Comparison of ENCODE assay signal across 8 mouse cellular contexts in the genomic region with DNA sequence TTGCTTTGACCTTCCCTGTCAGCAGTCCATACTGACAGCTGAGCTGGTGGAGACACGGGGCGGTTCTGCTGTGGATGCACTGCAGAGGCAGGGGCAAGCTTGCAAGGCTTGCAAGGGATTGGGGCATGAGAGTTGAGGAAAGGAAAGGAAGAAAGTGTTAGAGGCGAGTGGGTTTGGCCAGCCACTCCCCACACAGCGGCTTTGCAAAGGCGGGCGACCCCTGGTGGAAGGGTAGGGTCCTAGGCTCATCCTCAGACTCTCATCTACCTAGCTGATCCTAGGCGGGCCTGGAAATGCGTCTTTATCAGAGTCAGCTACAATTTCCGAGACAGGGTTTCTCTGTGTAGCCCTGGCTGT. TPM values are rescaled to one million over a fixed set of nuclear protein-coding genes. Genes with fewer than 3 reads are reported as not detected.
DNase-seq lines count a peak whose midpoint lies in the region; ATAC-seq and TF ChIP-seq lines count a peak whose summit lies in the region.

No protein-coding gene starts in this region.

- TF ChIP-seq CTCF in E14TG2a.4 (conservative IDR thresholded peaks at IDR 0.05; ENCODE audit: low read length), result peak; percentile 57

- peaks cover 30% of the 10 kb centered on the region for H3K27me3 ChIP-seq in E14TG2a.4 (ENCODE audit: insufficient read depth, low read length)
- H3K27me3 ChIP-seq in heart, embryonic 10.5 days (ENCODE audit: insufficient read depth, poor library complexity, severe bottlenecking), result 0 out of 2 replicates have a peak, but pooled peaks cover 5% of the 10 kb centered on the region
- H3K27me3 ChIP-seq in kidney, embryonic 15.5 days, result peaks cover 6% of the 10 kb centered on the region; the same call in 1 of the 2 replicates

- DNase-seq in 3T3-L1 (ENCODE audit: low read depth, low spot score), result peak; percentile 94
- DNase-seq in embryo, embryonic 10 days (ENCODE audit: low spot score), result peak; percentile 90
- DNase-seq in heart, embryonic 10.5 days (ENCODE audit: low spot score), result peak; percentile 91
- peak; percentile 87 for DNase-seq in lung, postnatal 36 days
- DNase-seq in spleen, adult 18-20 months, result peak; percentile 68 to 85
- no peak for DNase-seq in layer of hippocampus, adult 9-10 months (ENCODE audit: low spot score)

- peak overlapping the region; percentile 43; the same call in 1 of the 2 replicates for H3K27ac ChIP-seq in heart, embryonic 10.5 days
- H3K27ac ChIP-seq in kidney, embryonic 15.5 days, result peak overlapping the region; percentile 87

- H3K4me3 ChIP-seq in E14TG2a.4 (replicated peaks; ENCODE audit: low read length), result peak overlapping the region; percentile 68
- H3K4me3 ChIP-seq in heart, embryonic 10.5 days, result peak overlapping the region; percentile 48
- H3K4me3 ChIP-seq in kidney, embryonic 15.5 days (replicated peaks), result peak overlapping the region; percentile 22; the same call in 1 of the 2 replicates

- H3K4me2 ChIP-seq in kidney, embryonic 15.5 days, result peak overlapping the region; percentile 47

- peaks cover 49% of the 10 kb centered on the region for H3K4me1 ChIP-seq in E14TG2a.4 (replicated peaks; ENCODE audit: low read depth, low read length)
- H3K4me1 ChIP-seq in heart, embryonic 10.5 days, result peaks cover 61% of the 10 kb centered on the region
- H3K4me1 ChIP-seq in kidney, embryonic 15.5 days, result peaks cover 79% of the 10 kb centered on the region

- no peaks in the 10 kb centered on the region for H3K9me3 ChIP-seq in E14TG2a.4 (ENCODE audit: low read length)
- H3K9me3 ChIP-seq in heart, embryonic 10.5 days, result no peaks in the 10 kb centered on the region
- H3K9me3 ChIP-seq in kidney, embryonic 15.5 days (replicated peaks), result no peaks in the 10 kb centered on the region

- ATAC-seq in kidney, embryonic 15.5 days (replicated peaks; ENCODE audit: low FRiP score), result peak; percentile 37

- no peaks in the 10 kb centered on the region for H3K36me3 ChIP-seq in E14TG2a.4 (ENCODE audit: insufficient read depth, low read length)
- no peaks in the 10 kb centered on the region for H3K36me3 ChIP-seq in heart, embryonic 10.5 days
- H3K36me3 ChIP-seq in kidney, embryonic 15.5 days, result no peaks in the 10 kb centered on the region

- 2% methylated on average over 9 of the region's 9 CpGs for WGBS in heart, embryonic 10.5 days
- WGBS in kidney, embryonic 15.5 days, result 4% methylated on average over 9 of the region's 9 CpGs

- no peak overlapping the region for H3K9ac ChIP-seq in kidney, embryonic 15.5 days

RNA-seq across cellular contexts. Expression of gene Slc48a1, which starts 4.4 kb away (rescaled TPM):
- polyA plus RNA-seq in heart, embryonic 10.5 days (2016; fragmentation: Nextera tagmentation; extraction: Ambion mirVana), result 32.1 and 41.1 TPM in 2 replicates
- polyA plus RNA-seq in kidney, embryonic 15.5 days (2015; fragmentation: Nextera tagmentation; extraction: Ambion mirVana), result 57.5 and 58.8 TPM in 2 replicates

RNA-seq across cellular contexts. Expression of gene Rapgef3, which starts 15.0 kb away (rescaled TPM):
- polyA plus RNA-seq in heart, embryonic 10.5 days (2016; fragmentation: Nextera tagmentation; extraction: Ambion mirVana), result 10.2 and 13.4 TPM in 2 replicates
- 23.0 and 29.7 TPM in 2 replicates for polyA plus RNA-seq in kidney, embryonic 15.5 days (2015; fragmentation: Nextera tagmentation; extraction: Ambion mirVana)

RNA-seq across cellular contexts. Expression of gene Endou, which starts 51.6 kb away (rescaled TPM):
- 0.11 and 0.18 TPM in 2 replicates for polyA plus RNA-seq in heart, embryonic 10.5 days (2016; fragmentation: Nextera tagmentation; extraction: Ambion mirVana)
- 0.36 and 0.85 TPM in 2 replicates for polyA plus RNA-seq in kidney, embryonic 15.5 days (2015; fragmentation: Nextera tagmentation; extraction: Ambion mirVana)
